Mouse (Mus musculus): ENCODE results near the gene Luc7l2.

GRCm38 (mm10) chr6:38597481-38597880, 46.3 kb downstream of the Luc7l2 start:
- TF ChIP-seq CTCF (IDR thresholded peaks at IDR 0.05; ENCODE audit: insufficient read depth, low read depth, low read length) (no peak), POLR2A (IDR thresholded peaks at IDR 0.05; ENCODE audit: insufficient read depth, low read depth, low read length) (no peak)
